Mouse (Mus musculus): ENCODE data around the gene Rmi2. TPM values are rescaled to one million over a fixed set of nuclear protein-coding genes. Genes with fewer than 3 reads are reported as not detected.

The Rmi2 gene
- polyA plus RNA-seq, 1 experiment from 2014 or later, result 0.46 TPM

DNA sequence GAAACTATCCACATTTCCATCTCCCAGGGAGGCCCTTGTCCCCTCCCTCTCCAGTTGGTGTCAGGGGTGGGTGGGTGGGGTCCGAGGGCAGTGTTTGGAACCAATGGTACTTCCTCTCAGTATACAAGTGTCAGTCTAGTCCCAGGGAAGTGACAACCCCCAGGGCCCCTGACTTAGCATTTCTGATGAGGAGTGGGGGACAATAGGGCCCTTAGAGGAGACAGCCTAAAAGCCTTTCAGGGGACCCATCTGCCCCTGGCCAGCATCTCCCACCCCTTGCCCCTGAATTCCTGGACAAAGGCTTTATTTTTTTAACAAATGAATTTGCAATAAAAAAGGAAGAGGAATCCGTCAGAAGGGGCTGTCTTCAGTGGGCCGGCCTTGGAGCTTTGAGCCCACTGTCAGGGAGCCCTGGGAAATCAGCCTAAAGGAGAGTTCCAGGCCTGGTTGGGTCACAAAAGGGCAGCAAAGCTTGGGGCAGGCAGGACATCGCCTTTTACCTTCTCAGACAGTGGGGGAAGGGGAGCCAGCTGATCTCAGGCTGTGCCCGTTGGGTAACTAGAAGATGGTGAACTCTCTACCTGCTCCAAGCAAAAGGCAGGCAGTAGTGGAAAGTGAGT lies 102.0 kb downstream of the Rmi2 start:
- 6% methylated on average over 5 of the region's 5 CpGs for WGBS
- DNase-seq, result no peak
- ATAC-seq (ENCODE audit: low FRiP score, low TSS enrichment), result no peak
- no peak overlapping the region for H3K27ac ChIP-seq (replicated peaks; ENCODE audit: low read depth, low read length)
- H3K4me2 ChIP-seq (ENCODE audit: low read length), result no peak overlapping the region
- H3K4me1 ChIP-seq (ENCODE audit: control insufficient read depth, insufficient read depth, low read length), result no peaks in the 10 kb centered on the region
- H3K9me3 ChIP-seq (ENCODE audit: control insufficient read depth, low read length), result no peaks in the 10 kb centered on the region
- H3K36me3 ChIP-seq (ENCODE audit: control insufficient read depth, insufficient read depth, low read length), result no peaks in the 10 kb centered on the region
- no peaks in the 10 kb centered on the region for H3K27me3 ChIP-seq (ENCODE audit: control insufficient read depth, insufficient read depth, low read length)
- no peak overlapping the region for H3K4me3 ChIP-seq (replicated peaks; ENCODE audit: low read depth, low read length)
- no peak overlapping the region for H3K9ac ChIP-seq (replicated peaks; ENCODE audit: low read length)

DNA sequence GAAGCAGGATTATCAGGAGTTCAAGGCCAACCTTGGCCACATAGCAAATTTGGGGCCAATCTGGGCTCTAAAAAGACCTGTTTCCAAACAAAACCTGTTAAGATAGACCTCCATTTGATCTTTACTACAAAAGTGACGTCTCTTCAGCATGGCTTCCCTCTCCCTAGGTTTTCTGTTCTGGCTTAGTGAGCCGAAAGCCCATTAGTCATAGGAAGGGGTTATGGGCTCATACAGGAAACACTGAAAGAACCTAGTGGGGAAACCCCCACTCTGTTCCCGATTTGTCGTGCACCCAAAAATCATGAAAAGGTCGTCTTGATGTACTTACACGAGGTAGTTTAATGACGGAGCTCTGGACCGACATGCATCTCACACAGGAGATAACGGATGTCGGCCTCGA lies 102.6 kb downstream of the Rmi2 start:
- H3K27ac ChIP-seq (replicated peaks; ENCODE audit: low read depth, low read length), result no peak overlapping the region
- H3K9ac ChIP-seq (replicated peaks; ENCODE audit: low read length), result no peak overlapping the region
- H3K4me1 ChIP-seq (ENCODE audit: control insufficient read depth, insufficient read depth, low read length), result no peaks in the 10 kb centered on the region
- 89% methylated on average over 11 of the region's 11 CpGs for WGBS
- no peak for DNase-seq
- H3K27me3 ChIP-seq (ENCODE audit: control insufficient read depth, insufficient read depth, low read length), result no peaks in the 10 kb centered on the region
- H3K4me3 ChIP-seq (replicated peaks; ENCODE audit: low read depth, low read length), result no peak overlapping the region
- no peaks in the 10 kb centered on the region for H3K9me3 ChIP-seq (ENCODE audit: control insufficient read depth, low read length)
- H3K36me3 ChIP-seq (ENCODE audit: control insufficient read depth, insufficient read depth, low read length), result no peaks in the 10 kb centered on the region
- no peak overlapping the region for H3K4me2 ChIP-seq (ENCODE audit: low read length)
- ATAC-seq (ENCODE audit: low FRiP score, low TSS enrichment), result no peak

DNA sequence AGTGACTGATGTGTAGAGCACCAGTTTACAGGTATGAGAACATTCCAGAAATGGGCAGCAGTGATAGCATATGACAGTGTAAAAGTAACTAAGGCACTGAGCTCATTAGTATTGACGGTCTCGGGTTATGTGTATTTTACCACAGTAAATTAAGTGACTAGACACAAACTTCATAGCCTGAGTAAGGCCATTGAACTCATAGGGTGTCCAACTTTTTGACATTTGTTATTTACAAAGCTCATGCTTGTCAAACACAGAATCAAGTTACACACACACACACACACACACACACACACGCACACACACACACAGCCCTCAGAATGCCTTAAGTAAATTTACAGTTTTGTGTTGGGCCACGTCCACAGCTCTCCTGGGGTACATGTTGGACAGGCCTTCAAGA lies 105.1 kb downstream of the Rmi2 start:
- H3K9me3 ChIP-seq (ENCODE audit: control insufficient read depth, low read length), result no peaks in the 10 kb centered on the region
- WGBS, result 94% methylated on average over 4 of the region's 4 CpGs
- no peak for ATAC-seq (ENCODE audit: low FRiP score, low TSS enrichment)
- H3K27ac ChIP-seq (replicated peaks; ENCODE audit: low read depth, low read length), result no peak overlapping the region
- DNase-seq, result no peak
- no peaks in the 10 kb centered on the region for H3K27me3 ChIP-seq (ENCODE audit: control insufficient read depth, insufficient read depth, low read length)
- no peaks in the 10 kb centered on the region for H3K4me1 ChIP-seq (ENCODE audit: control insufficient read depth, insufficient read depth, low read length)
- H3K4me2 ChIP-seq (ENCODE audit: low read length), result no peak overlapping the region
- H3K4me3 ChIP-seq (replicated peaks; ENCODE audit: low read depth, low read length), result no peak overlapping the region
- H3K36me3 ChIP-seq (ENCODE audit: control insufficient read depth, insufficient read depth, low read length), result no peaks in the 10 kb centered on the region
- no peak overlapping the region for H3K9ac ChIP-seq (replicated peaks; ENCODE audit: low read length)

- ATAC-seq (ENCODE audit: low FRiP score, low TSS enrichment), result no peak
- WGBS, result 80% methylated on average over 2 of the region's 2 CpGs
Measured at GRCm38 (mm10) chr16:10940661-10941060, 105.8 kb downstream of the Rmi2 start.

More at GRCm38 (mm10) chr16:10940661-10941060, 105.8 kb downstream of the Rmi2 start:
- Histone ChIP-seq H3K9ac (replicated peaks; ENCODE audit: low read length) (no peak overlapping the region), H3K4me2 (ENCODE audit: low read length) (no peak overlapping the region), H3K27me3 (ENCODE audit: control insufficient read depth, insufficient read depth, low read length) (no peaks in the 10 kb centered on the region), H3K36me3 (ENCODE audit: control insufficient read depth, insufficient read depth, low read length) (no peaks in the 10 kb centered on the region), H3K4me3 (replicated peaks; ENCODE audit: low read depth, low read length) (no peak overlapping the region), H3K9me3 (ENCODE audit: control insufficient read depth, low read length) (no peaks in the 10 kb centered on the region), H3K4me1 (ENCODE audit: control insufficient read depth, insufficient read depth, low read length) (no peaks in the 10 kb centered on the region), H3K27ac (replicated peaks; ENCODE audit: low read depth, low read length) (no peak overlapping the region)
- no peak for DNase-seq

Other genes with a start within 250 kb of the Rmi2 start
- gene Socs1, start 49.5 kb upstream of the Rmi2 start, polyA plus RNA-seq (2014; fragmentation: Nextera tagmentation; extraction: Ambion mirVana), result 2.5 and 2.7 TPM in 2 replicates
- gene Tnp2, start 46.4 kb upstream of the Rmi2 start, polyA plus RNA-seq (2014; fragmentation: Nextera tagmentation; extraction: Ambion mirVana), result not detected in 2 replicates
- gene Prm3, start 44.1 kb upstream of the Rmi2 start, polyA plus RNA-seq (2014; fragmentation: Nextera tagmentation; extraction: Ambion mirVana), result not detected in 2 replicates
- gene Prm2, start 38.9 kb upstream of the Rmi2 start, polyA plus RNA-seq (2014; fragmentation: Nextera tagmentation; extraction: Ambion mirVana), result not detected in 2 replicates
- 0.74 TPM in 1 of 2 replicates, not detected in the other for gene Prm1, start 29.2 kb upstream of the Rmi2 start, polyA plus RNA-seq (2014; fragmentation: Nextera tagmentation; extraction: Ambion mirVana)
- gene Gm11172, start 22.1 kb upstream of the Rmi2 start, polyA plus RNA-seq (2014; fragmentation: Nextera tagmentation; extraction: Ambion mirVana), result not detected in 2 replicates
- 129 and 169 TPM in 2 replicates for gene Snn, start 225.9 kb downstream of the Rmi2 start, polyA plus RNA-seq (2014; fragmentation: Nextera tagmentation; extraction: Ambion mirVana)
- gene Litaf, start 231.1 kb downstream of the Rmi2 start, polyA plus RNA-seq (2014; fragmentation: Nextera tagmentation; extraction: Ambion mirVana), result 20.7 and 32.0 TPM in 2 replicates

Measured in midbrain, embryonic 14.5 days (tissue).